In genomic region chr5:51757864-51758263, GRCm38 (mm10) we compare ENCODE assay signal across 17 mouse cellular contexts.
DNase-seq lines count a peak whose midpoint lies in the region; ATAC-seq and TF ChIP-seq lines count a peak whose summit lies in the region.
"Had no signal": no experiment of that assay in that cellular context is flagged by ENCODE, and none has a peak within 500 bp of the region (broad histone marks: within the 10 kb centered on the region; RNA-seq: fewer than 3 reads in every experiment).

No protein-coding gene starts in this region.

- no peak overlapping the region for H3K9ac ChIP-seq in embryonic facial prominence, embryonic 14.5 days (ENCODE audit: low read depth, low read length)
- no peak overlapping the region for H3K9ac ChIP-seq in forebrain, embryonic 16.5 days (replicated peaks; ENCODE audit: low read depth, low read length)
- no peak overlapping the region for H3K9ac ChIP-seq in forebrain, postnatal 0 days
- H3K9ac ChIP-seq in limb, embryonic 13.5 days: no peak overlapping the region
- H3K9ac ChIP-seq: heart, embryonic 13.5 days; hindbrain, embryonic 14.5 days had no signal

- ATAC-seq in cerebellum, adult (ENCODE audit: insufficient number of reproducible peaks, low FRiP score, low TSS enrichment): no peak
- no peak for ATAC-seq in embryonic facial prominence, embryonic 14.5 days (ENCODE audit: low read depth)
- ATAC-seq in forebrain, embryonic 16.5 days: peak; percentile 78
- no peak for ATAC-seq in forebrain, postnatal 0 days
- ATAC-seq in limb, embryonic 13.5 days (ENCODE audit: low FRiP score, low read depth): peak; percentile 28; the same call in 1 of the 2 replicates
- ATAC-seq: inflammation-experienced regulatory T-cells, adult 6 months; intestine, postnatal 0 days had no signal

- H3K4me3 ChIP-seq in embryonic facial prominence, embryonic 14.5 days (ENCODE audit: low read depth, low read length): no peak overlapping the region
- no peak overlapping the region for H3K4me3 ChIP-seq in embryonic facial prominence, embryonic 10.5 days
- H3K4me3 ChIP-seq in forebrain, embryonic 16.5 days (replicated peaks; ENCODE audit: low read length): no peak overlapping the region
- H3K4me3 ChIP-seq in forebrain, postnatal 0 days (ENCODE audit: low read depth, low read length): no peak overlapping the region
- no peak overlapping the region for H3K4me3 ChIP-seq in limb, embryonic 13.5 days
- no peak overlapping the region for H3K4me3 ChIP-seq in limb, embryonic 10.5 days
- H3K4me3 ChIP-seq: heart, embryonic 13.5 days had no signal

- 61% methylated on average over 2 of the region's 2 CpGs for WGBS in embryonic facial prominence, embryonic 14.5 days
- WGBS in embryonic facial prominence, embryonic 10.5 days: 82% methylated on average over 2 of the region's 2 CpGs
- WGBS in forebrain, embryonic 16.5 days: 32% methylated on average over 2 of the region's 2 CpGs
- WGBS in forebrain, postnatal 0 days: 13% methylated on average over 2 of the region's 2 CpGs
- WGBS in limb, embryonic 13.5 days: 62% methylated on average over 2 of the region's 2 CpGs
- 81% methylated on average over 2 of the region's 2 CpGs for WGBS in limb, embryonic 10.5 days

- H3K36me3 ChIP-seq in embryonic facial prominence, embryonic 14.5 days (ENCODE audit: control insufficient read depth, insufficient read depth, low read length): no peaks in the 10 kb centered on the region
- no peaks in the 10 kb centered on the region for H3K36me3 ChIP-seq in embryonic facial prominence, embryonic 10.5 days (replicated peaks)
- H3K36me3 ChIP-seq in forebrain, embryonic 16.5 days (ENCODE audit: control insufficient read depth, insufficient read depth): no peaks in the 10 kb centered on the region
- no peaks in the 10 kb centered on the region for H3K36me3 ChIP-seq in forebrain, postnatal 0 days (ENCODE audit: insufficient read depth)
- no peaks in the 10 kb centered on the region for H3K36me3 ChIP-seq in limb, embryonic 13.5 days
- H3K36me3 ChIP-seq in limb, embryonic 10.5 days: no peaks in the 10 kb centered on the region
- H3K36me3 ChIP-seq: heart, embryonic 13.5 days had no signal

- TF ChIP-seq CTCF in forebrain, postnatal 0 days (IDR thresholded peaks at IDR 0.05; ENCODE audit: low read depth): no peak

- H3K4me2 ChIP-seq in embryonic facial prominence, embryonic 14.5 days (ENCODE audit: low read depth, low read length): no peak overlapping the region
- no peak overlapping the region for H3K4me2 ChIP-seq in forebrain, embryonic 16.5 days (ENCODE audit: low read length)
- H3K4me2 ChIP-seq in forebrain, postnatal 0 days (ENCODE audit: low read depth): no peak overlapping the region
- no peak overlapping the region for H3K4me2 ChIP-seq in limb, embryonic 13.5 days (replicated peaks)
- H3K4me2 ChIP-seq: heart, embryonic 13.5 days; hindbrain, embryonic 14.5 days had no signal

- peaks cover 3% of the 10 kb centered on the region; the same call in 1 of the 2 replicates for H3K4me1 ChIP-seq in embryonic facial prominence, embryonic 14.5 days (ENCODE audit: control insufficient read depth, insufficient read depth, low read length)
- no peaks in the 10 kb centered on the region for H3K4me1 ChIP-seq in embryonic facial prominence, embryonic 10.5 days
- H3K4me1 ChIP-seq in forebrain, embryonic 16.5 days (replicated peaks; ENCODE audit: control insufficient read depth, insufficient read depth, low read length): peaks cover 5% of the 10 kb centered on the region
- H3K4me1 ChIP-seq in forebrain, postnatal 0 days (ENCODE audit: insufficient read depth): 0 out of 2 replicates have a peak, but pooled peaks cover 5% of the 10 kb centered on the region
- no peaks in the 10 kb centered on the region; the same call in 1 of the 2 replicates for H3K4me1 ChIP-seq in limb, embryonic 13.5 days
- no peaks in the 10 kb centered on the region for H3K4me1 ChIP-seq in limb, embryonic 10.5 days
- H3K4me1 ChIP-seq: heart, embryonic 13.5 days had no signal

- H3K9me3 ChIP-seq in embryonic facial prominence, embryonic 14.5 days (ENCODE audit: control insufficient read depth, low read length): no peaks in the 10 kb centered on the region
- H3K9me3 ChIP-seq in embryonic facial prominence, embryonic 10.5 days: no peaks in the 10 kb centered on the region
- no peaks in the 10 kb centered on the region for H3K9me3 ChIP-seq in forebrain, embryonic 16.5 days (ENCODE audit: control insufficient read depth, low read length)
- H3K9me3 ChIP-seq in forebrain, postnatal 0 days (ENCODE audit: low read length): no peaks in the 10 kb centered on the region
- H3K9me3 ChIP-seq in limb, embryonic 13.5 days: no peaks in the 10 kb centered on the region
- H3K9me3 ChIP-seq in limb, embryonic 10.5 days (replicated peaks): no peaks in the 10 kb centered on the region
- H3K9me3 ChIP-seq: heart, embryonic 13.5 days had no signal

- no peaks in the 10 kb centered on the region for H3K27me3 ChIP-seq in embryonic facial prominence, embryonic 14.5 days (replicated peaks; ENCODE audit: control insufficient read depth, insufficient read depth, low read length)
- no peaks in the 10 kb centered on the region for H3K27me3 ChIP-seq in embryonic facial prominence, embryonic 10.5 days (replicated peaks; ENCODE audit: low read depth, poor library complexity, severe bottlenecking)
- H3K27me3 ChIP-seq in forebrain, embryonic 16.5 days (replicated peaks; ENCODE audit: control insufficient read depth, insufficient read depth, low read length): no peaks in the 10 kb centered on the region
- H3K27me3 ChIP-seq in forebrain, postnatal 0 days (ENCODE audit: insufficient read depth, low read length): no peaks in the 10 kb centered on the region
- H3K27me3 ChIP-seq in limb, embryonic 13.5 days: 0 out of 2 replicates have a peak, but pooled peaks cover 2% of the 10 kb centered on the region
- no peaks in the 10 kb centered on the region for H3K27me3 ChIP-seq in limb, embryonic 10.5 days (ENCODE audit: low read depth, poor library complexity, severe bottlenecking)
- H3K27me3 ChIP-seq: heart, embryonic 13.5 days had no signal

- H3K27ac ChIP-seq in embryonic facial prominence, embryonic 14.5 days (replicated peaks; ENCODE audit: low read depth, low read length): no peak overlapping the region
- H3K27ac ChIP-seq in embryonic facial prominence, embryonic 10.5 days (replicated peaks): no peak overlapping the region
- H3K27ac ChIP-seq in forebrain, embryonic 16.5 days (ENCODE audit: low read length): no peak overlapping the region
- H3K27ac ChIP-seq in forebrain, postnatal 0 days (ENCODE audit: low read depth, low read length): no peak overlapping the region
- no peak overlapping the region for H3K27ac ChIP-seq in limb, embryonic 13.5 days
- H3K27ac ChIP-seq in limb, embryonic 10.5 days: no peak overlapping the region
- H3K27ac ChIP-seq: heart, embryonic 13.5 days; hindbrain, embryonic 14.5 days had no signal

- DNase-seq in cerebellum, adult 9-10 months: peak; percentile 16
- DNase-seq in embryonic facial prominence, embryonic 14.5 days (ENCODE audit: low spot score): peak; percentile 12
- no peak for DNase-seq in embryonic facial prominence, embryonic 10.5 days (ENCODE audit: low spot score)
- no peak for DNase-seq in forebrain, postnatal 0 days
- DNase-seq in limb, embryonic 10.5 days (ENCODE audit: low spot score): no peak
- DNase-seq: adrenal gland, postnatal 10 days; gastrocnemius, postnatal 36 days; heart, adult 11 months; heart, postnatal 36 days; kidney, adult 8-10 months had no signal

Comparison
In these comparisons a context has a peak if more than half of its experiments do, and no peak if none do; other contexts are left out.
1. DNase-seq: peak in cerebellum, adult 9-10 months (single experiment) and embryonic facial prominence, embryonic 14.5 days (single experiment); none in embryonic facial prominence, embryonic 10.5 days (single experiment), forebrain, postnatal 0 days (single experiment) and limb, embryonic 10.5 days (single experiment).
2. ATAC-seq: peak in forebrain, embryonic 16.5 days (single experiment) and limb, embryonic 13.5 days (single experiment); none in cerebellum, adult (single experiment), embryonic facial prominence, embryonic 14.5 days (single experiment) and forebrain, postnatal 0 days (single experiment).